Mouse (Mus musculus) lung, postnatal 0 days (tissue): ENCODE measurements around the gene Gm10912.

Source experiments
- CTCF ChIP-seq: IDR thresholded peaks from 2 replicates; pipeline ENCODE4 v1.5.1; 2016; ENCODE audit warnings: antibody characterized with exemption, mild to moderate bottlenecking
- EP300 ChIP-seq: IDR thresholded peaks from 2 replicates; pipeline ENCODE4 v1.6.1; 2016; ENCODE audit warnings: antibody characterized with exemption, mild to moderate bottlenecking, control low read depth

DNA sequence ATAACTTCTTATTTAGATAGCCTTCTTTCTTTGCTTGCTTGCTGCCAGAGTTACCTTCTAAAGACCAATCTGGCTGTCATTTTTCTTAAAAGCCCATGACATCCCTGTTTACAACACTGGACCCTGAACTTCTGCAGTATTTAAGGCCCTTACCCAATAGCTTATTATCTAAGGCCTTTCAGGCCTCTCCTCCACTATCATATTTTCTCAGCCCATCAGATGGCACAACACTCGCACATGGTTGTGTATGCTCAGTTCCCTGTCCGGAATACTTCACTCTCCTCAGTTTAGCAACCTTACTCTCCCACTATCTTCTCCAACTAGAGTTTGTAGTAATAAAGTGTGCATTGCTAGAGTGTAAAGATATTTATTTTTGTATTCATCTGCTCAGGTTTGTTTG lies 36.6 kb upstream of the Gm10912 start:
- no peak for TF ChIP-seq EP300
- no peak for TF ChIP-seq CTCF
